Mouse (Mus musculus): ENCODE results near the gene Abhd17c. TPM values are rescaled to one million over a fixed set of nuclear protein-coding genes. Genes with fewer than 3 reads are reported as not detected.

Abhd17c gene
- total and polyA plus RNA-seq, 2 experiments from 2014 or later: 76.9 to 89.8 TPM

DNA sequence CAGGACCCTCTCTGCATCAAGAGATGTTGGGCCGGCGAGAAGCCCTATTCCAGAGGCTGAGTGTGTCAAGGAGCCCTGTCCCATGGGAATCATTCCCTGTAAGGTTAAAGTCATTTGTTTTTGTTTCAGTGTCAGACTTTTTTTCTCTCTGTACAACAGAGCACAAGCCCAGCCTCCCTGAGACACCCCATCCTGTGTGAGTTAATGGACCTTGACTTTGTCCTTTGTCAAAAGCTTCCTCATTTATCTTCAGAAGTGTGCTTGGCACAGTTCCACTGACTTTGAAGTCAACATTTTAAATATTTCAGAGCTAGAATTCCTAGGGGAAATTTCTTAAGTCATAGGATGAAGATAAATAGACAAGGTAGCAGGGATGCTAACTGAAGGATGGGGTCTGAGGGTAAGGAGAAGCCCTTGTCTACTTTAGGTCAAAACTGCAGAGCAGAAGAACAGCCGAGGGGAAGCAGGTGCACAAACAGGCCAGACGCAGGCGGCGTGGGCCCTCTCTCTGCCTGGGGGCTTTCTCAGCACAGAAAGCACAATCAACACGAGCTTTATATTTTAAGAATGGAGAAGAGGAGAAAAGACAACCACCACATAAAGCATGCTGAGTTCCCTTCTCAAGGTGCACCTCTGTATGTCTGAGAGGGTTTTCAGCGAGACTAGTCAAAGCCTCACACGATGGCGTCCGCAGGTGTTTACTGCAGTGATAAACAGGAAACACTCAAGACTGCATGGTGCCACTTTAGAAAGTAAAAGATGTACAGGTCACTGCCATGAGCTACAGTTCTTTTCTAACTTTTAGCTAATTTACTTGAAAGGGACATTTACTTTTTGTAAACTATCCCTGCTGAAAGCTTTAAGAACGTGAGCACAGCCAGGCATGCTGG is 32.2 kb downstream of the Abhd17c start:
- TF ChIP-seq CTCF (IDR thresholded peaks at IDR 0.05): no peak
- H3K36me3 ChIP-seq (ENCODE audit: insufficient read depth, low read length): no peaks in the 10 kb centered on the region
- H3K27me3 ChIP-seq (ENCODE audit: insufficient read depth, low read length): no peaks in the 10 kb centered on the region
- ATAC-seq (ENCODE audit: low FRiP score) (no peak), DNase-seq (ENCODE audit: low spot score) (no peak)
- WGBS: 44% methylated on average over 12 of the region's 12 CpGs
- H3K9ac ChIP-seq (replicated peaks; ENCODE audit: low read length, poor library complexity, severe bottlenecking): no peak overlapping the region
- peaks cover 3% of the 10 kb centered on the region; the same call in 1 of the 2 replicates for H3K4me1 ChIP-seq (ENCODE audit: insufficient read depth, low read length)
- H3K9me3 ChIP-seq (ENCODE audit: low read length): no peaks in the 10 kb centered on the region
- H3K4me3 ChIP-seq (ENCODE audit: low read depth, low read length): no peak overlapping the region
- H3K4me2 ChIP-seq (ENCODE audit: low read depth, low read length, poor library complexity, severe bottlenecking): no peak overlapping the region
- no peak overlapping the region for H3K27ac ChIP-seq (ENCODE audit: low read depth, low read length)

DNA sequence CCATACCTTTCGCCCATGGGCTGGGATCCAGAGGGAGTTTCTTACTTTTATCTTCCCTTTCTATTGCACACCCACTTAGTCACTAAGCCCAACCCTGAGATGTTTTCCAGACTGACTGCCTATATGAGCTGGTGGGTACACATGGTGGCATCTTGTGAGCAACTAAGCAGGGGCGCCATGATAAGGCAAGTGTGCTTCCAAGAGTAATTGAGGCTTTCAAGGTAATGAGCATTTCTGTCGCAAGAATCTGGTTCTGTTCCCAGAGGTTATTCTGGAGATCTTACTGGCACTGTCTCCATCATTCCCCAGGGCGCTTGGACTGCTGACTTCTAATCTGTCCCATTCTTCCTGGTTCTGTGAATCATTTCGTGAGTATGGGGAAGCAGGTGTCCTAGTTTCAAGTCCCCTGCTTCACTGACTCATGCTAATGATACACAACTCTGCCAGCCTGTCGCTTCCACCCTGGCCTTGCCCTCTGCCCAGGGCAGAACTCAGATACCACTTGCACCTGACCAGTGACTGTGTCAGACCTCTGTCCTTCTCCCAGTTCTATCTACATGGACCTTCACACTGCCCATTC is 34.1 kb downstream of the Abhd17c start:
- 86% methylated on average over 6 of the region's 6 CpGs for WGBS
- H3K9ac ChIP-seq (replicated peaks; ENCODE audit: low read length, poor library complexity, severe bottlenecking): no peak overlapping the region
- H3K4me3 ChIP-seq (ENCODE audit: low read depth, low read length): no peak overlapping the region
- ATAC-seq (ENCODE audit: low FRiP score) (no peak), DNase-seq (ENCODE audit: low spot score) (no peak)
- no peak overlapping the region for H3K4me2 ChIP-seq (ENCODE audit: low read depth, low read length, poor library complexity, severe bottlenecking)
- TF ChIP-seq CTCF (IDR thresholded peaks at IDR 0.05): no peak
- peaks cover 4% of the 10 kb centered on the region; the same call in 1 of the 2 replicates for H3K36me3 ChIP-seq (ENCODE audit: insufficient read depth, low read length)
- H3K9me3 ChIP-seq (ENCODE audit: low read length): no peaks in the 10 kb centered on the region
- H3K27ac ChIP-seq (ENCODE audit: low read depth, low read length): no peak overlapping the region
- peaks cover 3% of the 10 kb centered on the region; the same call in 1 of the 2 replicates for H3K4me1 ChIP-seq (ENCODE audit: insufficient read depth, low read length)
- H3K27me3 ChIP-seq (ENCODE audit: insufficient read depth, low read length): no peaks in the 10 kb centered on the region

DNA sequence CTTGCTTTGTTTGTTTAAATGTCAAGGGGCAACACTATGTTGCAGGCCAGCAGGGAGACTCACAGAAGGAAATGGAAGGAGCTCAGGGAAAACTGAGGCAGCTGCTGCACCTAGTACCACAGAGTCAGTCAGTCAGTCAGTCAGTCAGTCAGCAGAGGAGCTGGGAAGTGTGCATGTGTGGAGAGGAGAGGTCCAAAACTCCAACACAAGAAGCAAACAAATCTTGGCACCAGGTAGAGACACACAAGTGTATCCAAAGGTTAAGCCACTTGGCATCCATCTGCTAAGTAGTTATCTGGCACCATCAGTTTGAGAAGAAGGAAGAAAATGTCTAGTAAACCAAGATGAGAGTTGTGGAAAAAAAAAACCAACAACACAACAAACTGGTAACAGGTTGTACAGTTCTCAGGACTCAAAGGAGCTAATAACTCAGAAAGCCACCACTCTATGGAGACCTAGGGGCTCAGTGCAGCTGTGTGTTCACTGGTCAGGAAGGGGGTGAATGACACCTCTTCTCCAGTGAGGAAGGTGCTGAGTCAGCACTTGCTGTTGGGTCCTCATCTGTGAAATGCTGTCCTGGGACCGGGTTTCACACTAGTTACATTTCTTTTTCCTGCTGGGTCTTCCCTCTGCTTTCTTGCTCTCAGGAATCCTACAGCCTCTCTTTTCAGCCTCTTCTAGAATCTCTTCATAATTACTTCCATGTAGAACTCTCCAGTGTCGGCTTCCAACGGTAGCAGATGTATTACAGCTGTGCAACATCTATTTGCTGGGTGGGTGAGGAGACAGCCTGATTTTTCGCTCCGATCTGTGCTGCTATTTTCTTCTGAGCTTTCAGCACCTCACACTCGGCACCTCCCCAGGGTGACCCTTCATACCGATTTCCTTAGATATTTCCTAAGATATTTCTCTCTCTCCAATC is 34.8 kb downstream of the Abhd17c start:
- TF ChIP-seq CTCF (IDR thresholded peaks at IDR 0.05): no peak
- H3K36me3 ChIP-seq (ENCODE audit: insufficient read depth, low read length): peaks cover 4% of the 10 kb centered on the region; the same call in 1 of the 2 replicates
- ATAC-seq (ENCODE audit: low FRiP score): no peak

DNA sequence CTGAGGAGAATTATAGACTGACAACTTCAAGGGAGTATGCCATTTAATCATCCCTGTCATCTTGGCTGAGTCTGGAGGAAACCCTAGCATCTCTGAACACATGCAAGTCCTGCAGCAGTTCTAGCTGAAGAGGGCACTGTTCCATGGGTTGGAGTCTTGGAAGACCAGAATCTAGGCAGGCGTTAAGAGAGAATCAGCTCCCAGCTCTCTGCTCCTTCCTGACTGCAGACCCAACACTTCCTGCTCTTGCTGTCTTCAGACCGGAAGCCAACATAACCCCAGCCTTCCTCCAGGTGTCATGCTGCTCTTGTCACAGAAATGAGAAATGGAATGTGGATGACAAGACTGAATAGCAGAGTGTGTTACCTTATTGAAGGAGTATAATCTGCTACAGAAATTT is 36.3 kb downstream of the Abhd17c start:
- H3K4me2 ChIP-seq (ENCODE audit: low read depth, low read length, poor library complexity, severe bottlenecking): no peak overlapping the region
- H3K9ac ChIP-seq (replicated peaks; ENCODE audit: low read length, poor library complexity, severe bottlenecking): no peak overlapping the region
- no peaks in the 10 kb centered on the region for H3K27me3 ChIP-seq (ENCODE audit: insufficient read depth, low read length)
- peaks cover 4% of the 10 kb centered on the region for H3K36me3 ChIP-seq (ENCODE audit: insufficient read depth, low read length)
- no peaks in the 10 kb centered on the region for H3K9me3 ChIP-seq (ENCODE audit: low read length)
- peaks cover 3% of the 10 kb centered on the region; the same call in 1 of the 2 replicates for H3K4me1 ChIP-seq (ENCODE audit: insufficient read depth, low read length)
- TF ChIP-seq CTCF (IDR thresholded peaks at IDR 0.05): peak; percentile 41
- H3K27ac ChIP-seq (ENCODE audit: low read depth, low read length): no peak overlapping the region
- peak; percentile 26 for DNase-seq (ENCODE audit: low spot score)
- no peak for ATAC-seq (ENCODE audit: low FRiP score)
- WGBS: 78% methylated on average over 2 of the region's 2 CpGs
- no peak overlapping the region for H3K4me3 ChIP-seq (ENCODE audit: low read depth, low read length)

More for the DNA sequence above, 34.8 kb downstream of the Abhd17c start:
- no peak overlapping the region for H3K4me2 ChIP-seq (ENCODE audit: low read depth, low read length, poor library complexity, severe bottlenecking)
- H3K27me3 ChIP-seq (ENCODE audit: insufficient read depth, low read length): no peaks in the 10 kb centered on the region
- DNase-seq (ENCODE audit: low spot score): no peak
- no peak overlapping the region for H3K4me3 ChIP-seq (ENCODE audit: low read depth, low read length)
- H3K9me3 ChIP-seq (ENCODE audit: low read length): no peaks in the 10 kb centered on the region
- no peak overlapping the region for H3K9ac ChIP-seq (replicated peaks; ENCODE audit: low read length, poor library complexity, severe bottlenecking)
- 80% methylated on average over 7 of the region's 7 CpGs for WGBS
- H3K4me1 ChIP-seq (ENCODE audit: insufficient read depth, low read length): peaks cover 3% of the 10 kb centered on the region; the same call in 1 of the 2 replicates
- H3K27ac ChIP-seq (ENCODE audit: low read depth, low read length): no peak overlapping the region

DNA sequence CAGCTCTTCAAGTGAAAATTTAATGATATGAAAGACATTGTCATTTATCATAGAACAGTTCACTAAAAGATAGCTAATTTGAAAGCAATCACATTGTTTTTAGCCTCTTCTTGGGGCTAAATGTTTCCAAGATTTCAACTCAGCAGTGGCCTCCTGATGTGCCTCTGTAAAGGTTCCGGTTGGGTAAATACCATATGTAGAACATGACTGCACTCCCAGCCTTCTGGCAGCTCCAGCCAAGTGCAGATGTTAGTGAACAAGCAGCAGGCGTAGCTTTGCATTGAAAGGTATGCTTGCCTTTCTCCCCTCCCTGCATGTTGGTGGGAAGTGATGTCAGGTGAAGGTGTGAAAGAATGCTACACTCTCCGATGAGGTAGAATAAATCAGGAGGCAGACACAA is 36.9 kb downstream of the Abhd17c start:
- no peak for DNase-seq (ENCODE audit: low spot score)
- peaks cover 9% of the 10 kb centered on the region for H3K36me3 ChIP-seq (ENCODE audit: insufficient read depth, low read length)
- 0 out of 2 replicates have a peak, but pooled peaks cover 3% of the 10 kb centered on the region for H3K4me1 ChIP-seq (ENCODE audit: insufficient read depth, low read length)
- H3K27me3 ChIP-seq (ENCODE audit: insufficient read depth, low read length): no peaks in the 10 kb centered on the region
- H3K9me3 ChIP-seq (ENCODE audit: low read length): no peaks in the 10 kb centered on the region
- no peak overlapping the region for H3K4me3 ChIP-seq (ENCODE audit: low read depth, low read length)
- H3K27ac ChIP-seq (ENCODE audit: low read depth, low read length): no peak overlapping the region
- no peak overlapping the region for H3K9ac ChIP-seq (replicated peaks; ENCODE audit: low read length, poor library complexity, severe bottlenecking)
- no peak for ATAC-seq (ENCODE audit: low FRiP score)
- H3K4me2 ChIP-seq (ENCODE audit: low read depth, low read length, poor library complexity, severe bottlenecking): no peak overlapping the region
- TF ChIP-seq CTCF (IDR thresholded peaks at IDR 0.05): no peak
- WGBS: 77% methylated on average over 3 of the region's 3 CpGs

Data from midbrain, postnatal 0 days (tissue).